Mouse (Mus musculus) cerebellum, adult 2 months (tissue): ENCODE measurements around the gene Trpc5. TPM values are rescaled to one million over a fixed set of nuclear protein-coding genes. Genes with fewer than 3 reads are reported as not detected.
A peak's percentile ranks its signal among the peaks of the same experiment; 100 is the strongest.

ENCODE experiments used
- DNase-seq, 2 experiments: peaks; one replicate each; pipeline ENCODE4 v3.0.0; 2021
- H3K27ac ChIP-seq: fragments of 200-500 bp; 2 replicates; pipeline ENCODE4 v1.5.1; 2012; ENCODE audit warnings: low read length, control low read depth, inconsistent platforms; ENCODE audit not compliant: insufficient read depth
- H3K27me3 ChIP-seq: fragments of 200-500 bp; 2 replicates; pipeline ENCODE4 v1.6.1; 2012; ENCODE audit warnings: inconsistent platforms, mild to moderate bottlenecking, low read length, moderate library complexity; ENCODE audit not compliant: control insufficient read depth, insufficient read depth
- H3K4me1 ChIP-seq: fragments of 200-500 bp; 2 replicates; pipeline ENCODE4 v1.6.1; 2011; ENCODE audit warnings: low read length; ENCODE audit not compliant: control insufficient read depth, insufficient read depth
- H3K4me3 ChIP-seq: fragments of 200-500 bp; replicated peaks from 2 replicates; pipeline ENCODE3; 2011; ENCODE audit warnings: mild to moderate bottlenecking, low read depth, low read length, control low read depth; ENCODE audit not compliant: insufficient read depth
- CTCF ChIP-seq: fragments of 200-500 bp; IDR thresholded peaks from 2 replicates; pipeline ENCODE4 v1.5.1; 2011; ENCODE audit warnings: low read depth, mild to moderate bottlenecking, control low read depth, low read length, moderate library complexity, borderline replicate concordance; ENCODE audit not compliant: insufficient read depth
- POLR2A ChIP-seq: fragments of 200-500 bp; IDR thresholded peaks from 2 replicates; pipeline ENCODE4 v1.6.1; 2011; ENCODE audit warnings: low read length, control low read depth, borderline replicate concordance; ENCODE audit not compliant: insufficient read depth
- WGBS: fragments of 180-500 bp; shearing (Covaris S2); methylation state at CpG from one replicate; pipeline ENCODE4 v1.1.7; 2018; 5-methylcytosine and 5-hydroxymethylcytosine counted together
- polyA plus RNA-seq: library from polyadenylated mRNA; depleted of rRNA; stranded (reverse); fragments of >200 nt; gene quantifications from 2 replicates; pipeline ENCODE4 v1.2.3, GENCODE M21; 2012

The Trpc5 gene
- polyA plus RNA-seq, 1 experiment, result 3.2 TPM

DNA sequence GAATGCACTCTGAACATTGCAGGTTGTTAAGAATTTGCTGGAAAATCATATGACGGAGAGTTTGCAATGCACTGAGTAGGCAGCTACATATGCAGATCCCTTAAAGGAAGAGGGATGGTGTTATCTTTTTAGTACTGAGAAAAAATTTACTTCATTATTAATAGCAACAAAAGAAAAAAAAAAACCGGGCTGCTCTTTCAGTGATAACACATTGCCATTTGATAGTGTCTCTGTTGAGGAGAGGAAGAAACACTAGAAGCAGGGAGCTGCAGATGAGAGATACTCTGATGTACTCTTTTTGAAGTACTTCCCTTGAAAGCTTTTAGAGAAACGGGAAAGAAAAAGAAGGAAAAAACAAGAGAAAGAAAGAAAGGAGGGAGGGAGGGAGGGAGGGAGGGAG, 43.2 kb downstream of the Trpc5 start:
- Histone ChIP-seq H3K4me1 (no peaks in the 10 kb centered on the region), H3K27me3 (no peaks in the 10 kb centered on the region), H3K4me3 (no peak overlapping the region), H3K27ac (no peak overlapping the region)
- 61% methylated on average over 3 of the region's 3 CpGs for WGBS
- no peak for DNase-seq
- TF ChIP-seq CTCF, result no peak
- TF ChIP-seq POLR2A, result no peak

DNA sequence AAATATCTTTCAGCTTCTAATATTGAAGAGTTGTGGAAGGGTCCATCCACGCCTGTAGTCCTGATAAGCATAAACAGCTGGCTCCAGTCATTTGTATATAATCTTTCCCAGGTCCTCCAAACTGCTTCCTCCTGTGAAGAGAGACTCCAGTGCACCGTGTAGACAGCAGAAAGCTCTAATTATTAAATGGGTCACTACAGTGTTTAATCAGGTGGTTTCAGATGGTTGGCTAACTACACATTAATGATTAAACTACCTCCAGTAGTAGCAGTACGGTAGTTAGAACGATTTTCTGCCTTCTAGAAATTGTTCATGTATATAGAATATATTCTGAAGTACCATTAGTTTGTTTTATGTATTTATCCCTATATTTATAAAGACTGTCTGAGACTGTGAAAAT, 75.2 kb downstream of the Trpc5 start:
- Histone ChIP-seq H3K27me3 (no peaks in the 10 kb centered on the region), H3K4me1 (no peaks in the 10 kb centered on the region), H3K4me3 (no peak overlapping the region), H3K27ac (no peak overlapping the region)
- no peak for DNase-seq
- no peak for TF ChIP-seq CTCF
- TF ChIP-seq POLR2A, result no peak
- 60% methylated on average over 4 of the region's 4 CpGs for WGBS

- DNase-seq, result no peak
These were observed 151.5 kb downstream of the Trpc5 start for GRCm38 (mm10) chrX:144536431-144536830.

GRCm38 (mm10) chrX:144526042-144526441, 161.9 kb downstream of the Trpc5 start:
- Histone ChIP-seq H3K4me1 (no peaks in the 10 kb centered on the region), H3K4me3 (no peak overlapping the region), H3K27me3 (no peaks in the 10 kb centered on the region), H3K27ac (no peak overlapping the region)
- TF ChIP-seq POLR2A (no peak), CTCF (no peak)
- no peak for DNase-seq
- WGBS, result 81% methylated on average over 7 of the region's 7 CpGs

More at GRCm38 (mm10) chrX:144536431-144536830, 151.5 kb downstream of the Trpc5 start:
- TF ChIP-seq CTCF, result no peak
- TF ChIP-seq POLR2A, result no peak
- Histone ChIP-seq H3K4me3 (no peak overlapping the region), H3K27me3 (no peaks in the 10 kb centered on the region), H3K4me1 (no peaks in the 10 kb centered on the region), H3K27ac (no peak overlapping the region)
- 4% methylated on average over 1 of the region's 1 CpGs for WGBS

- no peak for DNase-seq
- H3K27ac ChIP-seq, result no peak overlapping the region
- H3K27me3 ChIP-seq, result no peaks in the 10 kb centered on the region
- TF ChIP-seq CTCF, result no peak
- TF ChIP-seq POLR2A, result no peak
- no peaks in the 10 kb centered on the region for H3K4me1 ChIP-seq
- H3K4me3 ChIP-seq, result no peak overlapping the region
- WGBS, result 82% methylated on average over 5 of the region's 5 CpGs
These were observed 164.7 kb downstream of the Trpc5 start for GRCm38 (mm10) chrX:144523239-144523638.

DNA sequence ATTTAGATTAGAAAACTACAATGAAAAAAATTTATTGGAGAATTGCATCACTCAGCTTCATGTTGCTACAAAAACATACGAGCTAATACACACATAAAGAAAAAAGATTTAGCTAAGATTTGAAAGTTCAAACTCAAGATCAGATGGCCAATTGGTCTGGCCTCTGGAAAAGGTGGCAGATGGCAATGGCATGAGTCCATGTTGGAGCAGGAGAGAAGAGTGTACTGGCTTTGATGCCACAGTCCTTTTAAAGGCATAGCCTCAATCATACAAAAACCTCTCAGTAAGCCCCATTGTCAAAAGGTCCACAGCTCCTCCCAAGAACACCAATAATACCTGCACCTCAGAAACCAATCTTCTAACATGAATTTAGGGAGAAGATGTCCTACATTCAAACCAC, 196.6 kb downstream of the Trpc5 start:
- 0 out of 2 replicates have a peak, but pooled peaks cover 2% of the 10 kb centered on the region for H3K4me1 ChIP-seq
- TF ChIP-seq CTCF (no peak), POLR2A (no peak)
- no peaks in the 10 kb centered on the region for H3K27me3 ChIP-seq
- DNase-seq, result peak; percentile 44 to 72
- WGBS, result 6% methylated on average over 1 of the region's 1 CpGs
- H3K27ac ChIP-seq, result no peak overlapping the region
- no peak overlapping the region for H3K4me3 ChIP-seq

- 15% methylated on average over 2 of the region's 2 CpGs for WGBS
- Histone ChIP-seq H3K27ac (no peak overlapping the region), H3K4me1 (no peaks in the 10 kb centered on the region), H3K27me3 (no peaks in the 10 kb centered on the region), H3K4me3 (no peak overlapping the region)
- DNase-seq, result peak in 1 of 2 experiments; percentile 35
- no peak for TF ChIP-seq CTCF
- no peak for TF ChIP-seq POLR2A
These were observed 223.6 kb downstream of the Trpc5 start for GRCm38 (mm10) chrX:144464416-144464815.

- TF ChIP-seq CTCF, result no peak
- no peak for TF ChIP-seq POLR2A
- Histone ChIP-seq H3K27me3 (no peaks in the 10 kb centered on the region), H3K4me1 (no peaks in the 10 kb centered on the region), H3K4me3 (no peak within 1 kb of the TSS), H3K27ac (no peak within 1 kb of the TSS)
- 93% methylated on average over 5 of the region's 5 CpGs for WGBS
- DNase-seq, result no peak
These were observed 231.7 kb downstream of the Trpc5 start, which contains the start of gene Trpc5os for GRCm38 (mm10) chrX:144456281-144456680. TSS of gene Trpc5os (plus strand) at chrX:144456581.

GRCm38 (mm10) chrX:144423848-144424247, 264.1 kb downstream of the Trpc5 start:
- TF ChIP-seq POLR2A (no peak), CTCF (no peak)
- H3K4me3 ChIP-seq, result no peak overlapping the region

More at GRCm38 (mm10) chrX:144423848-144424247, 264.1 kb downstream of the Trpc5 start:
- Histone ChIP-seq H3K27me3 (no peaks in the 10 kb centered on the region), H3K4me1 (no peaks in the 10 kb centered on the region), H3K27ac (no peak overlapping the region)
- WGBS, result 73% methylated on average over 3 of the region's 3 CpGs
- DNase-seq, result no peak
